22 mouse cellular contexts compared by ENCODE assay signal in genomic region chr1:64519345-64519744, GRCm38 (mm10). TPM values are rescaled to one million over a fixed set of nuclear protein-coding genes. Genes with fewer than 3 reads are reported as not detected.
DNase-seq lines count a peak whose midpoint lies in the region; ATAC-seq and TF ChIP-seq lines count a peak whose summit lies in the region.
"Had no signal": no experiment of that assay in that cellular context is flagged by ENCODE, and none has a peak within 500 bp of the region (broad histone marks: within the 10 kb centered on the region; RNA-seq: fewer than 3 reads in every experiment).

No protein-coding gene starts in this region.

- H3K4me2 ChIP-seq in heart, postnatal 0 days (ENCODE audit: low read depth, low read length) = no peak overlapping the region

- H3K27me3 ChIP-seq in heart, postnatal 0 days (ENCODE audit: control insufficient read depth, insufficient read depth, low read length) = no peaks in the 10 kb centered on the region
- no peaks in the 10 kb centered on the region for H3K27me3 ChIP-seq in MEL (ENCODE audit: control insufficient read depth in 1 of 2, insufficient read depth in 2 of 2, low read length in 2 of 2)
- H3K27me3 ChIP-seq: CH12.LX had no signal

- H3K4me1 ChIP-seq in heart, postnatal 0 days (ENCODE audit: control insufficient read depth, insufficient read depth) = peaks cover 44% of the 10 kb centered on the region
- H3K4me1 ChIP-seq in MEL (ENCODE audit: control insufficient read depth in 1 of 2, insufficient read depth in 2 of 2, low read length in 2 of 2) = peaks cover 4 to 8% of the 10 kb centered on the region in 2 experiments

- no peak overlapping the region for H3K9ac ChIP-seq in heart, postnatal 0 days (replicated peaks; ENCODE audit: low read depth, low read length)
- H3K9ac ChIP-seq in MEL (ENCODE audit: control insufficient read depth, low read depth, low read length, poor library complexity, severe bottlenecking) = no peak overlapping the region

- no peak for TF ChIP-seq POLR2A in MEL (IDR thresholded peaks at IDR 0.05; ENCODE audit: control insufficient read depth in 1 of 2, insufficient read depth in 1 of 2, low read depth in 1 of 2, low read length in 2 of 2, poor library complexity in 1 of 2)

- 19% methylated on average over 1 of the region's 1 CpGs for WGBS in heart, postnatal 0 days

- H3K9me3 ChIP-seq in heart, postnatal 0 days (replicated peaks; ENCODE audit: control insufficient read depth, low read length) = no peaks in the 10 kb centered on the region
- H3K9me3 ChIP-seq in MEL (replicated peaks; ENCODE audit: insufficient read depth, low read length) = no peaks in the 10 kb centered on the region
- H3K9me3 ChIP-seq: G1E had no signal

- no peak for TF ChIP-seq RAD21 in MEL (IDR thresholded peaks at IDR 0.05; ENCODE audit: low read depth, low read length)

- no peak overlapping the region for H3K4me3 ChIP-seq in heart, postnatal 0 days (ENCODE audit: low read depth, low read length)
- no peak overlapping the region for H3K4me3 ChIP-seq in MEL (ENCODE audit: control insufficient read depth in 1 of 2, insufficient read depth in 1 of 2, low read depth in 2 of 2, low read length in 2 of 2)

- ATAC-seq in heart, postnatal 0 days (ENCODE audit: insufficient read depth, low read depth) = no peak
- ATAC-seq in common myeloid progenitor, adult 5-6 weeks (replicated peaks; ENCODE audit: low read depth, poor library complexity, severe bottlenecking) = 0 out of 2 replicates have a peak, but pooled peaks have one; percentile 29
- ATAC-seq: activated CD4-positive, CD25-positive, alpha-beta regulatory T cell, adult 4 months; CD4-positive, CD25-positive, alpha-beta regulatory T cell, adult 4 months; Patski had no signal

- H3K27ac ChIP-seq in heart, postnatal 0 days (ENCODE audit: low read depth) = 0 out of 2 replicates have a peak overlapping the region, but pooled peaks have one; percentile 5
- H3K27ac ChIP-seq in MEL (ENCODE audit: control insufficient read depth, low read depth, low read length) = no peak overlapping the region

- TF ChIP-seq CTCF in heart, postnatal 0 days (IDR thresholded peaks at IDR 0.05; ENCODE audit: low read depth) = no peak
- no peak for TF ChIP-seq CTCF in MEL (IDR thresholded peaks at IDR 0.05 in 2 of 3, conservative IDR thresholded peaks at IDR 0.05 in 1 of 3; ENCODE audit: control insufficient read depth in 1 of 3, insufficient read depth in 1 of 3, low read depth in 2 of 3, low read length in 3 of 3, poor library complexity in 1 of 3, severe bottlenecking in 1 of 3)

- no peak for TF ChIP-seq EP300 in heart, postnatal 0 days (IDR thresholded peaks at IDR 0.05; ENCODE audit: low read depth)
- peak; percentile 76 to 84 for TF ChIP-seq EP300 in MEL (IDR thresholded peaks at IDR 0.05; ENCODE audit: low read depth in 1 of 2, low read length in 2 of 2)

- H3K79me2 ChIP-seq in MEL (ENCODE audit: control insufficient read depth, insufficient read depth, low read length, poor library complexity) = no peaks in the 10 kb centered on the region

- no peak for DNase-seq in heart, postnatal 0 days (ENCODE audit: low spot score)
- no peak for DNase-seq in heart, adult 18-20 months
- DNase-seq in MEL (ENCODE audit: low read depth, low spot score) = no peak
- no peak for DNase-seq in adrenal gland, postnatal 36 days
- no peak for DNase-seq in layer of hippocampus, adult 11-12 months (ENCODE audit: low spot score)
- DNase-seq: adrenal gland, adult 2 months; adrenal gland, adult 8-10 months; adrenal gland, postnatal 10 days; adrenal gland, postnatal 14 days; adrenal gland, postnatal 25 days; B cell, adult 2 months; cerebellum, adult 11 months; cerebellum, adult 11-12 months; cerebellum, adult 18-20 months; cerebellum, adult 2 months; cerebellum, adult 8-10 months had no signal

- no peaks in the 10 kb centered on the region for H3K36me3 ChIP-seq in heart, postnatal 0 days (replicated peaks; ENCODE audit: control insufficient read depth, insufficient read depth, low read length)
- peaks cover 0 to 12% of the 10 kb centered on the region in 2 experiments; a peak in 2 of 4 replicates for H3K36me3 ChIP-seq in MEL (ENCODE audit: control insufficient read depth in 1 of 2, insufficient read depth in 2 of 2, low read length in 2 of 2)
- H3K36me3 ChIP-seq: G1E had no signal

TF ChIP-seq in MEL, 35 proteins besides CTCF, POLR2A, EP300 and RAD21:
- TF ChIP-seq ETS1 (IDR thresholded peaks at IDR 0.05; ENCODE audit: low read depth, low read length) (peak; percentile 38; the same call in 1 of the 2 replicates), TCF12 (IDR thresholded peaks at IDR 0.05; ENCODE audit: low read depth, low read length) (peak; percentile 77), ZC3H11A (IDR thresholded peaks at IDR 0.05; ENCODE audit: low read depth, low read length) (no peak), POLR2AphosphoS5 (IDR thresholded peaks at IDR 0.05; ENCODE audit: borderline replicate concordance, low read depth, low read length) (no peak), MAFK (IDR thresholded peaks at IDR 0.05; ENCODE audit: borderline replicate concordance, low read depth, low read length) (no peak), RCOR1 (IDR thresholded peaks at IDR 0.05; ENCODE audit: low read depth, low read length) (peak; percentile 64; the same call in 1 of the 2 replicates), MYB (IDR thresholded peaks at IDR 0.05; ENCODE audit: low read depth, low read length) (no peak), SIN3A (IDR thresholded peaks at IDR 0.05; ENCODE audit: low read length) (no peak), GATA1 (IDR thresholded peaks at IDR 0.05; ENCODE audit: low read depth, low read length) (peak; percentile 85), MAZ (IDR thresholded peaks at IDR 0.05; ENCODE audit: low read depth, low read length) (peak; percentile 71; the same call in 1 of the 2 replicates), USF2 (IDR thresholded peaks at IDR 0.05; ENCODE audit: borderline replicate concordance in 1 of 2, insufficient read depth in 1 of 2, low read depth in 1 of 2, low read length in 2 of 2) (no peak)

RNA-seq across cellular contexts. Expression of gene Creb1, which starts 13.1 kb away (rescaled TPM):
- total RNA-seq in heart, postnatal 0 days (2014; rRNA removed; ENCODE audit: low replicate concordance) = 27.8 and 37.4 TPM in 2 replicates
- 9.9 and 11.2 TPM in 2 replicates for polyA plus RNA-seq in heart, postnatal 0 days (2015; fragmentation: Nextera tagmentation; extraction: Ambion mirVana)
- total RNA-seq in heart, adult 18-20 months (2021) = 10 to 100 TPM; 24.2 to 27.4 TPM
- 22.8 and 25.4 TPM in 2 replicates for total RNA-seq in MEL (2012; rRNA removed)
- polyA plus RNA-seq in MEL (2012; ENCODE audit: insufficient read depth in 1 of 2, insufficient read length in 2 of 2, low read depth in 1 of 2, low replicate concordance in 2 of 2, missing spikeins in 1 of 2) = 10 to 100 TPM; 21.8 to 49.1 TPM
- 74.3 and 81.7 TPM in 2 replicates for total RNA-seq in common myeloid progenitor, adult 5-6 weeks (2017)
- 10 to 100 TPM; 44.7 to 46.0 TPM for total RNA-seq in adrenal gland, postnatal 36 days (2021)
